Mouse (Mus musculus): ENCODE data around the gene Smg6. TPM values are rescaled to one million over a fixed set of nuclear protein-coding genes. Genes with fewer than 3 reads are reported as not detected.
A peak's percentile ranks its signal among the peaks of the same experiment; 100 is the strongest.

The Smg6 gene
- total RNA-seq, 1 experiment from 2014 or later, result 25.4 TPM

DNA sequence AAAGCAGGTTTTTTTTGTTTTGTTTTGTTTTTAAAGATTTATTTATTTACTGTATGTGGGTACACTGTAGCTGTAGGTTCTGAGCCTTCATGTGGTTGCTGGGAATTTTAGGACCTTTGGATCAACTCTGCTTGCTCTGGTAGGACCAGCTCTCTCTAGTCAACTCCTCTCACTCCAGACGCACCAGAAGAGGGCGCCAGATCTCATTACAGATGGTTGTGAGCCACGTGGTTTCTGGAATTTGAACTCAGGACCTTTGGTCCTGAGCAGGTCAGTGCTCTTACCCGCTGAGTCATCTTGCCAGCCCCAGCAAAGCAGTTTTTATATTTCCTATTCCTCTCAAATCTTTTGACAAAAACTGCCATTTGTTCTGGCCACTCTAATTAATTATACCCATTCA lies 1.5 kb upstream of the Smg6 start:
- ATAC-seq (replicated peaks; ENCODE audit: insufficient number of reproducible peaks, low FRiP score, low TSS enrichment, poor library complexity, severe bottlenecking), result no peak

DNA sequence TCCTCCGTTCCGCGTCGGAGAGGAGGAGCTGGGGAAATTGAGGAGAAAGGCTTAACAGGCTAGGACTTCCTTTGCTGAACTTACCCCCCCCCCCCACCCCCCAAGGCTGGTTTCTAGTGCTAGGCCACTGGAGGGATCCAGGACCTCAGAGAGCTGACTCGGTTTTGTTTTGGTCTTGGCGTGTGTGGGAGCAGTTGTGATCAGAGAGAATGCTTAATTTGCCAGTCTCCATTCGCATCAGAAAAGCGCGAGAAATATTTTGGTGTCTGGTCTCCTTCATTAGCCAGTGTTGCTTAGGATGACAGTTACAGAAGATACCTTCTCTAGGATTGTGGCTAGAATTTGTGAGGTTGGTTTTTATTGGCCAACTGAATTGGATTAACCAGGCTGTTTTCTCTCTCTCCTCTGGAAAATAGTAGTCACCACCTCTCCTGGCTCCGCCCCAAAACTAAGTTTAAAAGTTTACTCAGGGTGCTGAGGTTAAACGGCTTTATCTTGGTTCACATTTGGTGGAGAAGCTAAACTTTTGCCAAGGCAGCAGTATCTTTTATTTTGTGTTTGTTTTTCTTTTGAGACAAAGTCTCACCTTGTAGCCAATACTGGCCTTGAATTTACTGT lies 874 bp downstream of the Smg6 start:
- no peak for ATAC-seq (replicated peaks; ENCODE audit: insufficient number of reproducible peaks, low FRiP score, low TSS enrichment, poor library complexity, severe bottlenecking)

DNA sequence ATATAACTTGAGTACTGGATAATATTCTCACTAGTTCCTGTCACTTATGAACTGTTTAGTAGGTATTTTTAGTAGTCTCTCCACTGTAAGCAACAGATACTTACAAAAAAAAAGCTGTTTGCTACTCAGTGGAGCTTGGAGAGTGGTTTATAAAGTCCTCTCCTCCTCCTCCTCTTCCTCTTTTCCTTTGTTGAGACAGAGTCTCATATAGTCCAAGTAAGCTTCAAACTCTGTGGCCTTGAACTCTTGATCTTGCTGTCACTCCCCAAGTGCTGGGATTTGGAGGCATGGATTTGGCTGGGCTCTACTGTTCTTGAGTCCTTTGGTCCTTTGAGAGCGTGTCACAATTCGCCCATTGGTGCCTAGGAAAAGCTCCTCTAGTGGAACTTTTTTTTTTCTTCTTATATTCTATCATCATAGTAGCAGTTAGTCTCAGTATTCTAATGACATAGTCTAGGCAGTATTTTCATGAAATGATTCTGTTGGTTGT lies 1.7 kb downstream of the Smg6 start:
- no peak for ATAC-seq (replicated peaks; ENCODE audit: insufficient number of reproducible peaks, low FRiP score, low TSS enrichment, poor library complexity, severe bottlenecking)

DNA sequence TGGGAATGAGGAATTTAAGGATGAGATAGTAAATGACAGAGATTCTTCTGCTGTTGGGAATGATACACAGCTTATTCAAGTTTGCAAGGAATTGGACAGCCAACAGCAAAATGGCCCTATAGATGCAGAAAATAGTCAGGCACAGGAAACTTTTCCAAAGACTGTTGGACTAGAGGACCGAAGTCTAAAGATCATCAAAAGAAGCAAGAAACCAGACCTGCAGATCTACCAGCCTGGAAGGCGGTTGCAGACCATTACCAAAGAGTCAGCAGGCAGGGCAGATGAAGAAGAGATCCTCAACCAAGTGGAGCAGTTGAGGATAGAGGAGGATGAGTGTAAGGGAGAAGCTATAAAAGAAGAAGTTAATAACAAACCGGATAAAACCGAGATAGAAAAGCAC lies 3.5 kb downstream of the Smg6 start:
- ATAC-seq (replicated peaks; ENCODE audit: insufficient number of reproducible peaks, low FRiP score, low TSS enrichment, poor library complexity, severe bottlenecking), result no peak

DNA sequence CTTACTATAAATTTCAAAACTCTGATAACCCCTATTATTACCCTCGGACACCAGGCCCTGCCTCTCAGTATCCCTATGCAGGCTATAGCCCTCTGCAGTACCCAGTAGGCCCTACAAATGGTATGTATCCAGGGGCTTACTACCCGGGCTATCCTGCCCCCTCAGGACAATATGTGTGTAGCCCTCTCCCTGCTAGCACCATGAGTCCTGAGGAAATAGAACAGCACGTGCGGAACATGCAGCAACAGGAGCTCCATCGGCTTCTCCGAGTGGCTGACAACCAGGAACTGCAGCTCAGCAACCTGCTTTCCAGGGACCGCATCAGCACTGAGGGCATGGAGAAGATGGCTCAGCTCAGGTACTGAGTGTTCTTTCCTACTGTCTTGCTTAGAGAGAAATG lies 4.8 kb downstream of the Smg6 start:
- no peak for ATAC-seq (replicated peaks; ENCODE audit: insufficient number of reproducible peaks, low FRiP score, low TSS enrichment, poor library complexity, severe bottlenecking)

DNA sequence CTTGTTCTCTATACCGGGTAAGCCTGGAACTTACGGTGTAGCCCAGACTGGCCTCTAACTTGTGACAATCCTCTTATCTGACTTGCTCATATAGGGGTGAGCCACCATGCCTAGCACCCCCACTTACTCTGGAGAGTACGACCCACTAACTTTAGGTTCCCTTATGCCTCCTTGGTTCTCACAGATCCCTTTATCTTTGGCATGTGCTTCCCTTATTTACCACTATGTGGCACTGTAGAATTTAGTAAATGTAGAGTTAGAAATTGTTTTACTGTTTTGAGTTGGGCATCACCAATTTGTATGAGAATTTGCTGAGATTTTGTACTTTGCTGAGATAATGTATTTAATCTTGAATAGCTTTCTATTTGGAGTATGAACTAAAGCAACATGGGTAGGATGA lies 20.7 kb downstream of the Smg6 start:
- ATAC-seq (replicated peaks; ENCODE audit: insufficient number of reproducible peaks, low FRiP score, low TSS enrichment, poor library complexity, severe bottlenecking), result no peak

DNA sequence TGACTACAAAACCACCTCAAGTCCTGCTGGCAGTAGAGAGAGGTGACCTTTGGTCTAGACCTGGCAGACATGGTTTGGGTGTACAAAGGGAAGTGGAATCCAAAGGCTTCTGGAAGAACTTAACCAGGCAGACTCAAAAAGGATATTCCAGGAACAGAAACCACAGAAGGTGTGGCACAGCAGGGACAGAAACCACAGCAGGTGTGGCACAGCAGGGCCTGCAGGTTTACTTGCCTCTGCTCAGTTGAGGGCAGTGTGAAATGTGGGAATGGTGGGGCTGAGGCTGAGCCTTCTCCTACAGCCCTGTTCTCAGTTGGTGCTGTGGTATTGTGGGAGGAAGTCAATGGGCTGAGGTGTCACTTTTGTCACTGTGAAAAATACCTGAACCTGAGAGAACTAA lies 29.3 kb downstream of the Smg6 start:
- ATAC-seq (replicated peaks; ENCODE audit: insufficient number of reproducible peaks, low FRiP score, low TSS enrichment, poor library complexity, severe bottlenecking), result no peak

DNA sequence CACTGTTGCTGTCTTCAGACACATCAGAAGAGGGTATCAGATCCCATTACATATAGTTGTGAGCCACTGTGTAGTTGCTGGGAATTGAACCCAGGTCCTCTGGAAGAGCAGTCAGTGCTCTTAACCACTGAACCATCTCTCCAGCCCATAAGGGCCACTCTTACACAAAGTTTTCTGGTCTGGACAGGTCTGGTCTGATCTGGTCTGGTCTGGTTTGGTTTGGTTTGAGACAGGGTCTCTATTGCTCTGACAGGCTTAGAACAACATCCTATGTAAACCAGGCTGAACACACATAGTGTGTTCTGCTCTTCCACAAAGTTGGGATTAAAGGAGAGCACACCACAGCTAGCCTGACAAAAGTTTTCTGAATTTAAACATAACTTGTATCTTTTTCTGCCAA lies 30.4 kb downstream of the Smg6 start:
- no peak for ATAC-seq (replicated peaks; ENCODE audit: insufficient number of reproducible peaks, low FRiP score, low TSS enrichment, poor library complexity, severe bottlenecking)

DNA sequence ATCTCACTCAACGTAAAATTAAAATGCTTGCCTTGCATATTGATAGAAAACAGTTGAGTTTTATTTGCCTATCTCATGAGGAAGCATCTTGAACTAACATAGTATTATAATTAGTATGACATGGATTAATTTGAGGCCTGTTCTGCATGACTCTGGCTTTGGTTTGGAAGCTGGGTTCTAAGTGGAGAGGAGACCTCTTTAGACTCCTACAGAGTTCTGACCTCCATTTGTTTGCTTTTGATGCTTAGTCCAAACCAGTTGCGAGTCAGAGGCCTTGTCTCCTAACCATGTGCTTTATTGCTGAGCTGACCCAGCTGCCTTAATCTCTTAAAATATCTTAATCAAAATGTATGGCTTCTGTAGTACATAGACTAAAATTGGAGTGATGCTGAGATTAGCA lies 32.0 kb downstream of the Smg6 start:
- ATAC-seq (replicated peaks; ENCODE audit: insufficient number of reproducible peaks, low FRiP score, low TSS enrichment, poor library complexity, severe bottlenecking), result no peak

DNA sequence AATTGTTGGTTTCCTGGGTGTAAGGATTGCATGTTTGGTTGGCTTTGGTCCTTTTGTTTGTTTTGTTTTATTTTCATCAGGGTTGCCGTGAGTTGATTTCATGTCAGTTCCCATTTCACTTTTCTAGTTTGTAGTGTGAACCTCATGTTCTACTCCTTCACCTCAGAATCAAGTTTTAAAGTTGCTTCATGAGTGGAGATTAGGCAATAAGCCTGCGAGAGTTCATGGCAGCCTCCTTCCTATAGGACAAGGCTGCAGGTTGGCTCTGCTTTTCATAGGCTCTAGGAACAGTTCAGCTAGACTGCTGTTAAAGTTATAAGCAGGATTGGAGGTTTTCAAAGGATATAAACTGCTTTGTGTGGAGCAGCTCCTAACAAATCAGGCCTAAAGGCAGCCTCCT lies 33.9 kb downstream of the Smg6 start:
- no peak for ATAC-seq (replicated peaks; ENCODE audit: insufficient number of reproducible peaks, low FRiP score, low TSS enrichment, poor library complexity, severe bottlenecking)

DNA sequence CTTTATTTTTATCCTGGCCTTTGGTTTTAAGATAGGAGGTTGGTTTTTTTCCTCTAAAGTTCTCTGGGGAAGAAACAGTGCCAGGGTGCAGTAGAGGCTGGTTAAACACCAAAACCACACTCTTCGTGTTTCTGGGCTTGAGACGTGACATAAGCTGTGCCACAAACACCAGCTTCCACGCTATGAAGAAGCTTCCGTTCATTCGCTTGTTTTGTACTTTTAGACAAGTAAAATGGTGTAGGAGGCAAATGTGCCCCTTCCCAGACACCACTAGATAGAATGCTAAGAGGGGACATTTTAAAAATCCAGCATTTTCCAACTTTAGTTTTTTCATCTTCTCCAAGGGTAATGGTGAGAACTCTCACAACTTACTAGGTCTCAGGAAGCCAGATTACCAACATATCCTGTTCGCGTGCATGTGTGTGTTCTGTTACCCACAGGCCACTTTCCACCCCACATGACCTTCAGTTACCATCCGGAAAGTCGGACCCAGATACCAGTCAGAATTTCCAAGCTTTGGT lies 34.5 kb downstream of the Smg6 start:
- ATAC-seq (replicated peaks; ENCODE audit: insufficient number of reproducible peaks, low FRiP score, low TSS enrichment, poor library complexity, severe bottlenecking), result 0 out of 2 replicates have a peak, but pooled peaks have one; percentile 27

DNA sequence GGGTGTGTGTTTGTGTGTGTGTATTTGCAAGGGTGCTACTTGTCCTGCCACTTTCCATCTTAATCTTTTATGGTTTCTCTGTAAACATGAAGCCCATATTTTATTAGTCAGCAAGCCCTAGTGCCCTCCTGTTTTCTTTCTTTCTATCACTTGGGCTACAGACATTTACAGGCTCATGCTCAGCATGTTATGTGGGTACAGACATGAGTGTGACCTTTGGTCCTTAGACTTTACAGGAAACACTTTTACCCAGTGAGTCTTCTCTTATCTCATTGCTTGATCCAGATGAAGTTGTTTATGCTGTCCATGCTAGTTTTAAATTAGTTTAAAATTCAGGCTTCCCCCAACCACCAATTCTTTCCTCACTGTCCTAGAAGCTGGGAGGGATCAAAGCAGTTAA lies 36.3 kb downstream of the Smg6 start:
- no peak for ATAC-seq (replicated peaks; ENCODE audit: insufficient number of reproducible peaks, low FRiP score, low TSS enrichment, poor library complexity, severe bottlenecking)

DNA sequence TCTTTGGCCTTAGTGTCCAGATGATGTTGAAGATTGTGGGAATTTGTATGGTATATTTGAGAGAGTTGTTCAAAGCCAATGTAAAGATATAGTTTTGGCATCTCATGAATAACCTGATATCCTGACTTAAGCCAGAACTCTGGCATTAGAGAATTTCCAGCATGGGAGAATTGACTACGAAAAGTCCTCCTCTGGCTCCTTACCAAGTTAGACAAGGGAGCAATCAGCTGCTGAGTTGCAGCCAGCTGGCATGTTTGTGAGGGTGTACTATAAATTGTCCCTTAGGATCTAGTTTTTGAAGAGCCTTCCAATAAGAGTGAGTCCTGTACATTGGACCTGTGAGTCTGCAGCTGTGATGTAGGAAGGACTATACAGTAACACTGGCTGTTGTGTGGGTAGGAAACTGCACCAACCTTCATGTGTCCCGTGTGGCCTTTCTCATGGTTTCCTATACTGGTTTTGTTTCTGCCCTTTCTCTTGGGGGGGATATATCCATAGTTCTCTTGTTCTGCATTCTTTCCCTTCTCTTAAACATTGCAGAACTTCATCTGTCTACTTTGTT lies 37.3 kb downstream of the Smg6 start:
- ATAC-seq (replicated peaks; ENCODE audit: insufficient number of reproducible peaks, low FRiP score, low TSS enrichment, poor library complexity, severe bottlenecking), result no peak

DNA sequence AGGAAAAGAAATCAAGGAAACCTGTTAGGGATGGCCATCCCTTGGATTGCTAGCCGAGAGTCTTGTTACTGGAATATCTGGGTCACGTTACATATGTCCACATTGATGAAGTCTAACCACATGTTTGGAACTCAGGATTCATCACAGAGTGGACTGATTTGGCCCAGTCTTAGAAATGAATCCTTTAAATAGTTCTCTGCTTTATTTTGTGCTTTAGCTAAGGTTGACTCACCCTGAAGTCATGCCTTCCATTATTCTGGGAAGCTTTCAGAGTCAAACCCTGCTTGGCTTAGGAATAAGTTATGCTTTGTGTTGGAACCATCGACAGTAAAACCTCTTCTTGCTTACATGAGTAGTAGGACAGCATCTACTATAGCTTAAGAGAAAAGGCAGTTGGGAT lies 39.9 kb downstream of the Smg6 start:
- no peak for ATAC-seq (replicated peaks; ENCODE audit: insufficient number of reproducible peaks, low FRiP score, low TSS enrichment, poor library complexity, severe bottlenecking)

DNA sequence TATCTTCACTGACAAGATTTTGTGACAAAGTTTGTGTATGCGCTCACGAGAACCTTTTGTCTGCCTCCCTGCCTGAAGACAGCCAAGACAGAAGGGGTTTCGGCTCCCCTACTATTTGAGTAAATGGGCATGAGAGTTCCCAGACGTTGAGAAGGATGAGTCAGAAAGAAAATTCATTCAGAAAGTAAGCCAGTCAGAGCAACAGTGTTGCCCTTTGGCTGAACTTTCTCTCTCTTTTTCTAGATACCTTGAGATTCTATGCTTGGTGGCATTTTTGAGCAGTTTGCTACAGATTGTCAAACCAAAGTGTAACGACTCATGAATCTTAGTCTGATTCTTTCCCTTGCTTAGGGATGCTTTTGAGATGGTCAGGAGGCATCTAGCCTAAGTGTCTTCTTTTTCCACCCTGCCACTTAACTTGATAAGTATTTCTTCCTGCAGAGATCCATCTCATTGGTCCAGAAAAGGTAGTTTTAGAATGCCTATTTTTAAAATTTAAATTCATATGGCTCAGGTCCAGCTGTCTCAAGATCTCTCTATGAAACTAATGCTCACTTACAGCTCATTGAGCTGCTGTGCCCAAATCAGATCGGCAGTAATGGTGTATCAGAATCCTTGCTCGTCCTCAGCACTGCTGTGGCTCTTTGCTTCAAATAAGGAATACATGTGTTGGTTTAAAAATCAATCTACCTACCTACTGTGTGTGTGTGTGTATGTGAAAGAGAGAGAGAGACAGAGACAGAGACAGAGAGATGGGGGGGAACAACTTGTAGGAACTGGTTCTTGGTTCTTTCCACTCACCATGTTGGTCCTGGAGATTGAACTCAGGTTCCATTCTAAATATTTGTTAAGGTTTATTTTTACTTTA lies 47.9 kb downstream of the Smg6 start:
- ATAC-seq (replicated peaks; ENCODE audit: insufficient number of reproducible peaks, low FRiP score, low TSS enrichment, poor library complexity, severe bottlenecking), result no peak

DNA sequence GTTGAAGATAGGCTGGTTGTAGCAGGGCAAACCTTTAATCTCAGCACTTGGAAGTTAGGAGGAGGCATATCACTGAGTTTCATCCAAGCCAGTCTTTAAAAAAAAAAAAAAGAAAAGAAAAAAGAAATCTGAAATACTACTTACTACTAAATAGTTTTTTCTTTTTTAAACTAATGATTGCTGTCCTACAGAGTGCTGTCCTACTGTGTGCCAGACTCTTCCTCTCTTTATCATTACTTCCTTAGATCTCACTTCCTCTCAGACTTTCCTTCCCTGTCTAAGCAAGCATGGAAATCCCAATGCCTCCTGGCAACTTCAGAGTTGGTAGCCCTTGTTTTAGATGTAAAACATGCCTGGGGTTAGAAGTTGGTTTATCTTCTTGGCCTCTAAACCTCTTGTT lies 49.0 kb downstream of the Smg6 start:
- ATAC-seq (replicated peaks; ENCODE audit: insufficient number of reproducible peaks, low FRiP score, low TSS enrichment, poor library complexity, severe bottlenecking), result no peak

DNA sequence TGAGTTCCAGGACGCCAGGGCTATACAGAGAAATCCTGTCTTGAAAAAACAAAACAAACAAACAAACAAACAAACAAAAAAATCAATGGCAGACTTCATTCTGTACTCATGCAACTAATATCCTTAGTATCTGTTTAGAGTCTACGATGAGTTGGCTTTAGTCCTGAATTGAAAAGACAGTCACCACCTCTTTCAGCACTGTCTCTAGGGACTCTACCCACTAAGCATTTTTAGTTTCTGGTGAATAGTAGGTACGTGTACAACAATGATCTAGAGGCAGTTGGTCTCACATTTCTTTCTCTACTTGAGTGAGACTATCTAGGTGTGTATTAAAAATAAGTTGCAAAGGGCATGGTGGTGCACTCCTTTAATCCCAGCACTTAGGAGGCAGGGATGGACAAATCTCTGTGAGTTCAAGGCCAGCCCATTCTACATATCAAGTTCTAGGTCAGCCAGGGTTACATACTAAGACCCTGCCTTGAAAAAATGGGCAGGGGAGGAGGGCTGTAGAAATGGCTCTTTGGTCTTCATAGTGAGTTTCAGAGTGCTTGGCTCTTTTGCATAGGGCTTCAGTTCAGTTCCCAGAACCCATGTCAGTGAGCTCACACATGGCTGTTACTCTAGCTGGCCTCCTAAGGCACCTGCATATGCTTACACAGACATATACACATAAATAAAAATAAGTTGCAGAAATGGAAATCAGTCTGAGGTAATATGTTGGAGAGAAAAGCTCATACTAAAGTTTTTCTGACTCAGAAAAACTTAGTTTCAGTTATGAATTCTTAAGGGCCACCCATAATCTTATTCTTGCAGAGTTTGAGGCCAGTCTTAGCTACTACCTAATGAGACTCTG lies 51.4 kb downstream of the Smg6 start:
- ATAC-seq (replicated peaks; ENCODE audit: insufficient number of reproducible peaks, low FRiP score, low TSS enrichment, poor library complexity, severe bottlenecking), result no peak

DNA sequence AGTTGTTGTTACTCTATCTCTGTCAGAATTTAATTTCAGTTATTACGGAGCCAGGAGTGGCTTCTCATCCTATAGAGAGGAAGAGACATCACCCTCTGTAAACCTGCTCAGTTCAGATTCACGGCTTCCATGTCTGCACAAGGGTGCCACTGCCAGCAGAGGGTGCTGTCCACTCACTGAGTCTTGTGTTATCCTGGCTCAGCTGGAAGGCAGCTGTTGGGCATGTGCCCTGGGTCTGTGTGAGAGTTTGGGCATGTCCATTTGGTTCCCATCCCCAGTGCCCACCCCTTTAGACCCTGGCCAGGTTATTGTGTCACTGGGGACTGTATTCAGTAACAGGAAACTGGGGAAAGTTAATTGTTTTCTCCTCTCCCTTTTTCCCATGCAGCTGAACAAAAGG lies 55.8 kb downstream of the Smg6 start:
- peak; percentile 93 for ATAC-seq (replicated peaks; ENCODE audit: insufficient number of reproducible peaks, low FRiP score, low TSS enrichment, poor library complexity, severe bottlenecking)

DNA sequence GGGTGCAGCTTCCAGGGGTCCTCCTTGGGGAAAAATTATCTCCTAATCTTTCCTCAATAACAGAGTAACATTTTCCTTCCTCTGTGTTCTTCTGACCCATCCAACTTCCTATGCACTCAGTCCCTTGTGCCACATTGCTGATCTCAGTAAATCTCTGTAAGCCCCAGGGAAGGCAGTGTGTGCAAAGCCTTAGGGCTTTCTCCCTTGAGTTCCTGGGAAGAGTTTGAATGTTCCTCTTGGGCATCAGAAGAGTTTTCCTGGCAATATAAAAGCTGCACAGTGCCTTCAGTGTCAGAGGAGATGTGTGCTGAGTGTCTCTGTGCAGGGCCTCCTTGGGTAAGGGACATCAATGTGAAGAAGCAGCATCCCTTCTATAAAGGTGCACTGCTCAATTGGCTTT lies 56.6 kb downstream of the Smg6 start:
- no peak for ATAC-seq (replicated peaks; ENCODE audit: insufficient number of reproducible peaks, low FRiP score, low TSS enrichment, poor library complexity, severe bottlenecking)

All from monocyte, adult 5-6 weeks (primary cell).